Comparison of ENCODE assay signal across 18 mouse cellular contexts in genomic region chr10:128127497-128127896, GRCm38 (mm10). TPM values are rescaled to one million over a fixed set of nuclear protein-coding genes. Genes with fewer than 3 reads are reported as not detected.
DNase-seq lines count a peak whose midpoint lies in the region; ATAC-seq and TF ChIP-seq lines count a peak whose summit lies in the region.
"Had no signal": no experiment of that assay in that cellular context is flagged by ENCODE, and none has a peak within 500 bp of the region (broad histone marks: within the 10 kb centered on the region; RNA-seq: fewer than 3 reads in every experiment).

No protein-coding gene starts in this region.

- no peaks in the 10 kb centered on the region for H3K4me1 ChIP-seq in forebrain, embryonic 10.5 days
- no peaks in the 10 kb centered on the region for H3K4me1 ChIP-seq in forebrain, postnatal 0 days (ENCODE audit: insufficient read depth)
- peaks cover 4% of the 10 kb centered on the region; the same call in 1 of the 2 replicates for H3K4me1 ChIP-seq in heart, embryonic 12.5 days (replicated peaks)
- peaks cover 3% of the 10 kb centered on the region for H3K4me1 ChIP-seq in heart, adult 2 months (ENCODE audit: control insufficient read depth, insufficient read depth, low read length)
- H3K4me1 ChIP-seq in kidney, postnatal 0 days (replicated peaks; ENCODE audit: insufficient read depth, low read length): no peaks in the 10 kb centered on the region
- H3K4me1 ChIP-seq in kidney, adult 2 months (ENCODE audit: control insufficient read depth, insufficient read depth, low read length): no peaks in the 10 kb centered on the region
- peaks cover 85% of the 10 kb centered on the region for H3K4me1 ChIP-seq in E14TG2a.4 (replicated peaks; ENCODE audit: low read depth, low read length)
- H3K4me1 ChIP-seq: embryonic facial prominence, embryonic 12.5 days; forebrain, embryonic 13.5 days had no signal

- no peak overlapping the region for H3K4me3 ChIP-seq in forebrain, embryonic 10.5 days
- H3K4me3 ChIP-seq in forebrain, postnatal 0 days (ENCODE audit: low read depth, low read length): no peak overlapping the region
- H3K4me3 ChIP-seq in heart, embryonic 12.5 days: no peak overlapping the region
- H3K4me3 ChIP-seq in heart, adult 2 months: no peak overlapping the region
- H3K4me3 ChIP-seq in kidney, postnatal 0 days (replicated peaks; ENCODE audit: low read depth, low read length): no peak overlapping the region
- H3K4me3 ChIP-seq in kidney, adult 2 months (ENCODE audit: insufficient read depth, low read depth, low read length): no peak overlapping the region
- peak overlapping the region; percentile 7; the same call in 1 of the 2 replicates for H3K4me3 ChIP-seq in E14TG2a.4 (replicated peaks; ENCODE audit: low read length)
- H3K4me3 ChIP-seq: embryonic facial prominence, embryonic 12.5 days; forebrain, embryonic 13.5 days had no signal

- H3K36me3 ChIP-seq in forebrain, embryonic 10.5 days (replicated peaks): peaks cover 94% of the 10 kb centered on the region
- peaks cover 70% of the 10 kb centered on the region for H3K36me3 ChIP-seq in forebrain, postnatal 0 days (ENCODE audit: insufficient read depth)
- peaks cover 88% of the 10 kb centered on the region for H3K36me3 ChIP-seq in heart, embryonic 12.5 days
- H3K36me3 ChIP-seq in heart, adult 2 months (ENCODE audit: control insufficient read depth, insufficient read depth, low read length): no peaks in the 10 kb centered on the region
- peaks cover 86% of the 10 kb centered on the region for H3K36me3 ChIP-seq in kidney, postnatal 0 days (ENCODE audit: insufficient read depth, low read length)
- H3K36me3 ChIP-seq in kidney, adult 2 months (ENCODE audit: control insufficient read depth, insufficient read depth, low read length): peaks cover 5% of the 10 kb centered on the region
- peaks cover 95% of the 10 kb centered on the region for H3K36me3 ChIP-seq in E14TG2a.4 (ENCODE audit: insufficient read depth, low read length)

- no peak for ATAC-seq in forebrain, postnatal 0 days
- ATAC-seq in heart, embryonic 12.5 days (ENCODE audit: insufficient number of reproducible peaks, low FRiP score): no peak
- ATAC-seq in kidney, postnatal 0 days (replicated peaks; ENCODE audit: low FRiP score, low read depth): no peak
- ATAC-seq: CD4-positive, CD25-positive, alpha-beta regulatory T cell, adult 4 months had no signal

- no peak overlapping the region for H3K4me2 ChIP-seq in forebrain, postnatal 0 days (ENCODE audit: low read depth)
- no peak overlapping the region for H3K4me2 ChIP-seq in heart, embryonic 12.5 days
- H3K4me2 ChIP-seq in kidney, postnatal 0 days (ENCODE audit: low read length): no peak overlapping the region
- H3K4me2 ChIP-seq: embryonic facial prominence, embryonic 12.5 days; forebrain, embryonic 13.5 days; hindbrain, embryonic 14.5 days had no signal

- no peaks in the 10 kb centered on the region for H3K27me3 ChIP-seq in forebrain, embryonic 10.5 days (ENCODE audit: poor library complexity, severe bottlenecking)
- H3K27me3 ChIP-seq in forebrain, postnatal 0 days (ENCODE audit: insufficient read depth, low read length): no peaks in the 10 kb centered on the region
- H3K27me3 ChIP-seq in heart, embryonic 12.5 days (replicated peaks): no peaks in the 10 kb centered on the region
- H3K27me3 ChIP-seq in heart, adult 2 months (ENCODE audit: control insufficient read depth, insufficient read depth, low read length): no peaks in the 10 kb centered on the region
- H3K27me3 ChIP-seq in kidney, postnatal 0 days (ENCODE audit: insufficient read depth, low read length): no peaks in the 10 kb centered on the region
- no peaks in the 10 kb centered on the region for H3K27me3 ChIP-seq in kidney, adult 2 months (replicated peaks; ENCODE audit: control insufficient read depth, insufficient read depth, low read length)
- H3K27me3 ChIP-seq in E14TG2a.4 (ENCODE audit: insufficient read depth, low read length): no peaks in the 10 kb centered on the region
- H3K27me3 ChIP-seq: embryonic facial prominence, embryonic 12.5 days; forebrain, embryonic 13.5 days had no signal

- H3K9me3 ChIP-seq in forebrain, embryonic 10.5 days: no peaks in the 10 kb centered on the region
- H3K9me3 ChIP-seq in forebrain, postnatal 0 days (ENCODE audit: low read length): no peaks in the 10 kb centered on the region
- no peaks in the 10 kb centered on the region for H3K9me3 ChIP-seq in heart, embryonic 12.5 days (replicated peaks)
- H3K9me3 ChIP-seq in kidney, postnatal 0 days (replicated peaks; ENCODE audit: low read length): no peaks in the 10 kb centered on the region
- no peaks in the 10 kb centered on the region for H3K9me3 ChIP-seq in E14TG2a.4 (ENCODE audit: low read length)
- H3K9me3 ChIP-seq: embryonic facial prominence, embryonic 12.5 days; forebrain, embryonic 13.5 days had no signal

- no peaks in the 10 kb centered on the region for H3K79me2 ChIP-seq in heart, adult 2 months (replicated peaks; ENCODE audit: control insufficient read depth, insufficient read depth, low read length)

- TF ChIP-seq EP300 in heart, adult 2 months (IDR thresholded peaks at IDR 0.05; ENCODE audit: insufficient read depth, low read depth, low read length): no peak

- TF ChIP-seq CTCF in forebrain, postnatal 0 days (IDR thresholded peaks at IDR 0.05; ENCODE audit: low read depth): no peak
- no peak for TF ChIP-seq CTCF in heart, adult 2 months (IDR thresholded peaks at IDR 0.05)
- TF ChIP-seq CTCF in kidney, postnatal 0 days (IDR thresholded peaks at IDR 0.05; ENCODE audit: low read depth): no peak
- no peak for TF ChIP-seq CTCF in kidney, adult 2 months (conservative IDR thresholded peaks at IDR 0.05; ENCODE audit: insufficient read depth, insufficient read length, low read depth, low read length)
- TF ChIP-seq CTCF in E14TG2a.4 (conservative IDR thresholded peaks at IDR 0.05; ENCODE audit: low read length): no peak

- no peak for TF ChIP-seq POLR2A in heart, adult 2 months (IDR thresholded peaks at IDR 0.05; ENCODE audit: insufficient read depth, low read depth, low read length)
- TF ChIP-seq POLR2A in kidney, adult 2 months (IDR thresholded peaks at IDR 0.05; ENCODE audit: low read depth, low read length): no peak

- no peak overlapping the region for H3K9ac ChIP-seq in forebrain, postnatal 0 days
- H3K9ac ChIP-seq in heart, embryonic 12.5 days: peak overlapping the region; percentile 19; the same call in 1 of the 2 replicates
- no peak overlapping the region for H3K9ac ChIP-seq in heart, adult 2 months (ENCODE audit: low read depth, low read length)
- no peak overlapping the region for H3K9ac ChIP-seq in kidney, postnatal 0 days (ENCODE audit: low read depth, low read length)
- H3K9ac ChIP-seq: embryonic facial prominence, embryonic 12.5 days; forebrain, embryonic 13.5 days; hindbrain, embryonic 14.5 days had no signal

- H3K27ac ChIP-seq in forebrain, embryonic 10.5 days: 0 out of 2 replicates have a peak overlapping the region, but pooled peaks have one; percentile 48
- no peak overlapping the region for H3K27ac ChIP-seq in forebrain, postnatal 0 days (ENCODE audit: low read depth, low read length)
- no peak overlapping the region for H3K27ac ChIP-seq in heart, embryonic 12.5 days (ENCODE audit: poor library complexity, severe bottlenecking)
- H3K27ac ChIP-seq in heart, adult 2 months: no peak overlapping the region
- 0 out of 2 replicates have a peak overlapping the region, but pooled peaks have one; percentile 2 for H3K27ac ChIP-seq in kidney, postnatal 0 days
- H3K27ac ChIP-seq in kidney, adult 2 months (ENCODE audit: insufficient read depth, low read depth, low read length): no peak overlapping the region
- H3K27ac ChIP-seq: embryonic facial prominence, embryonic 12.5 days; forebrain, embryonic 13.5 days; hindbrain, embryonic 14.5 days had no signal

- intact Hi-C loops in heart, adult 2 months (cut with DNase I): no loop called here

- 80% methylated on average over 5 of the region's 5 CpGs for WGBS in forebrain, embryonic 10.5 days
- 69% methylated on average over 5 of the region's 5 CpGs for WGBS in forebrain, postnatal 0 days
- WGBS in heart, embryonic 12.5 days: 68% methylated on average over 5 of the region's 5 CpGs
- WGBS in heart, adult 2 months: 55% methylated on average over 5 of the region's 5 CpGs
- WGBS in kidney, postnatal 0 days: 72% methylated on average over 5 of the region's 5 CpGs
- WGBS in kidney, adult 2 months: 78% methylated on average over 5 of the region's 5 CpGs

- DNase-seq in forebrain, embryonic 10.5 days (ENCODE audit: extremely low spot score, low spot score): no peak
- no peak for DNase-seq in forebrain, postnatal 0 days
- no peak for DNase-seq in heart, adult 2 months
- DNase-seq in kidney, postnatal 0 days (ENCODE audit: low spot score): no peak
- no peak for DNase-seq in kidney, adult 2 months
- DNase-seq: adrenal gland, postnatal 10 days; B cell, adult 2 months; cerebellum, adult 11 months; cerebellum, adult 9-10 months; cerebellum, postnatal 25 days; gastrocnemius, postnatal 36 days; heart, postnatal 36 days had no signal

RNA-seq across cellular contexts. Expression of gene Baz2a, which starts 36.1 kb away (rescaled TPM):
- polyA plus RNA-seq in forebrain, embryonic 10.5 days (2016; fragmentation: Nextera tagmentation; extraction: Ambion mirVana): 13.5 and 15.2 TPM in 2 replicates
- 9.3 and 10.0 TPM in 2 replicates for total RNA-seq in forebrain, postnatal 0 days (2014; rRNA removed)
- 3.8 and 7.0 TPM in 2 replicates for polyA plus RNA-seq in forebrain, postnatal 0 days (2015; fragmentation: Nextera tagmentation; extraction: Ambion mirVana)
- polyA plus RNA-seq in heart, embryonic 12.5 days (2016; fragmentation: Nextera tagmentation; extraction: Ambion mirVana): 11.3 and 12.2 TPM in 2 replicates
- total RNA-seq in heart, adult 2 months (2021): 10 to 100 TPM; 18.4 to 22.4 TPM
- 15.5 and 23.7 TPM in 2 replicates for polyA plus RNA-seq in heart, adult 2 months (2012; rRNA removed)
- 9.8 and 11.3 TPM in 2 replicates for polyA plus RNA-seq in kidney, postnatal 0 days (2015; fragmentation: Nextera tagmentation; extraction: Ambion mirVana)
- polyA plus RNA-seq in kidney, adult 2 months (2012; rRNA removed): 21.6 and 22.5 TPM in 2 replicates

RNA-seq across cellular contexts. Expression of gene Atp5b, which starts 44.4 kb away (rescaled TPM):
- 2,314 and 2,329 TPM in 2 replicates for polyA plus RNA-seq in forebrain, embryonic 10.5 days (2016; fragmentation: Nextera tagmentation; extraction: Ambion mirVana)
- total RNA-seq in forebrain, postnatal 0 days (2014; rRNA removed): 2,470 and 2,914 TPM in 2 replicates
- polyA plus RNA-seq in forebrain, postnatal 0 days (2015; fragmentation: Nextera tagmentation; extraction: Ambion mirVana): 2,164 and 2,181 TPM in 2 replicates
- polyA plus RNA-seq in heart, embryonic 12.5 days (2016; fragmentation: Nextera tagmentation; extraction: Ambion mirVana): 4,835 and 4,880 TPM in 2 replicates
- 1,000 to 10,000 TPM; 7,689 to 9,158 TPM for total RNA-seq in heart, adult 2 months (2021)
- polyA plus RNA-seq in heart, adult 2 months (2012; rRNA removed): 8,017 and 9,446 TPM in 2 replicates
- 3,631 and 3,848 TPM in 2 replicates for polyA plus RNA-seq in kidney, postnatal 0 days (2015; fragmentation: Nextera tagmentation; extraction: Ambion mirVana)
- polyA plus RNA-seq in kidney, adult 2 months (2012; rRNA removed): 4,550 and 7,521 TPM in 2 replicates

RNA-seq across cellular contexts. Expression of gene Rbms2, which starts 52.6 kb away (rescaled TPM):
- 26.6 and 28.6 TPM in 2 replicates for polyA plus RNA-seq in forebrain, embryonic 10.5 days (2016; fragmentation: Nextera tagmentation; extraction: Ambion mirVana)
- total RNA-seq in forebrain, postnatal 0 days (2014; rRNA removed): 6.3 and 9.9 TPM in 2 replicates
- 4.7 and 5.6 TPM in 2 replicates for polyA plus RNA-seq in forebrain, postnatal 0 days (2015; fragmentation: Nextera tagmentation; extraction: Ambion mirVana)
- polyA plus RNA-seq in heart, embryonic 12.5 days (2016; fragmentation: Nextera tagmentation; extraction: Ambion mirVana): 43.4 and 44.1 TPM in 2 replicates
- total RNA-seq in heart, adult 2 months (2021): 10 to 100 TPM; 91.9 to 94.7 TPM
- polyA plus RNA-seq in heart, adult 2 months (2012; rRNA removed): 98.4 and 108 TPM in 2 replicates
- 27.0 and 30.0 TPM in 2 replicates for polyA plus RNA-seq in kidney, postnatal 0 days (2015; fragmentation: Nextera tagmentation; extraction: Ambion mirVana)
- 69.0 and 70.1 TPM in 2 replicates for polyA plus RNA-seq in kidney, adult 2 months (2012; rRNA removed)

Comparison
In these comparisons a context has a peak if more than half of its experiments do, and no peak if none do; other contexts are left out.
1. H3K27ac ChIP-seq: peak in forebrain, embryonic 10.5 days (single experiment) and kidney, postnatal 0 days (single experiment); none in forebrain, postnatal 0 days (single experiment), heart, embryonic 12.5 days (single experiment), heart, adult 2 months (single experiment) and kidney, adult 2 months (single experiment).